Mouse (Mus musculus): ENCODE measurements around the gene Epha10. TPM values are rescaled to one million over a fixed set of nuclear protein-coding genes. Genes with fewer than 3 reads are reported as not detected.

Gene Epha10
- under 1 TPM in 1 of 2 experiments, not detected in 1; 0.30 TPM for polyA plus RNA-seq (2017; shearing (Covaris generic))

GRCm38 (mm10) chr4:124880599-124880998 is at the start of gene Epha10:
Gene Epha10, plus strand, starts transcription at chr4:124880899.
- no peak for ATAC-seq

DNA sequence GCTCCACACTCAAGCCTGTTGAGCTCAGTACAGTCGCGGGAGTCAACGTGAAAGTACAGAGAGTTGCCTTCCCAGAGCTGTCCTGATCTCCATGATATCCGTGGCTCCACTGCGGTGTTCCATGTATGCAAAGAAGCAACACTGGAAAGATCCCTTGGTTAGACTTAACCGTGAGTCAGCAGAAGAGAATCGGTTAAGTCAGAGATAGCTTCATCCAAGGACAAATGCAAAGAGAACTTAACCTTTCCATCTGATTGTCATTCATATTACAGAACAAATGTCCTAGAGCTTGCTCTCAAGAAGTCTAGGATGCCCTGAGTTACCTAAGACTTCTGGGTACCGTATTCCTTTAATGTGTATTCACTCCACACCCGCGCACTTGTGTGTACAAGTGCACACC is 47.9 kb upstream of the Epha10 start:
- ATAC-seq: no peak

DNA sequence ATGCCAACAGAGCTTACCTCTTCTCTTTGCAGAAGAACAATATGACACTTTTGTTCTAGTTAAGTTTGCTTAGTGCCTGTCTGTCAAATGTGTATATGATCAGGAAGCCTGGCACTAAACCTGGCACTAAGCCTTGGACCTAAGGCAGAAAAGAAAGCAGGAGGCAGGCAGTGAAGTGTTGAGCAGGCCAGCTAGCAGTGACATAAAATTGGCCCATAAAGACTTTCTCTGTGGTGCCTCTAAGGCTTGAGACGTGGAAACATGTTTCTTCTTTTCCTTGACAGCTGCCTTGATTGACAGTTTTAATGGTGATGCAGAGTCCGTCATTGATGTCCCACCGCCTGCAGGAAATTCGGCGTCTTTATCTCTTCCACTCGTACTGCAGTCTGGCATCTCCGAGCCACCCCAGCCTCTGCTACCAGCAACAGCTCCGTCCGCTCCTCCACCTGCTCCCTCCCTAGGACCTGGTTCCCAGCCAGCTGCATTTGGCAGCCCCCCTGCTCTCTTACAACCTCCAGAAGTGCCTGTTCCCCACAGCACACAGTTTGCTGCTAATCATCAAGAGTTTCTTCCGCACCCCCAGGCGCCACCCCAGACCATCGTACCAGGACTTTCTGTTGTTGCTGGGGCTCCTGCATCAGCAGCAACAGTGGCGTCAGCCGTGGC is 42.5 kb upstream of the Epha10 start:
- no peak for ATAC-seq

- no peak for ATAC-seq
Observed at GRCm38 (mm10) chr4:124840998-124841397, 39.7 kb upstream of the Epha10 start.

GRCm38 (mm10) chr4:124843493-124843892 is 37.2 kb upstream of the Epha10 start:
- peak; percentile 54 for ATAC-seq

- ATAC-seq: peak; percentile 29
Observed at GRCm38 (mm10) chr4:124847573-124847972, 33.1 kb upstream of the Epha10 start.

GRCm38 (mm10) chr4:124849631-124850260 is 31.0 kb upstream of the Epha10 start:
- no peak for ATAC-seq

GRCm38 (mm10) chr4:124850261-124850913 is 30.3 kb upstream of the Epha10 start, which contains the start of gene Yrdc:
Gene Yrdc, plus strand, starts transcription at chr4:124850679.
- ATAC-seq: peak; percentile 82

- ATAC-seq: peak; percentile 72
Observed at GRCm38 (mm10) chr4:124850933-124851658, 29.6 kb upstream of the Epha10 start, which contains the start of gene 1110065P20Rik. Gene 1110065P20Rik, minus strand, starts transcription at chr4:124851196.

DNA sequence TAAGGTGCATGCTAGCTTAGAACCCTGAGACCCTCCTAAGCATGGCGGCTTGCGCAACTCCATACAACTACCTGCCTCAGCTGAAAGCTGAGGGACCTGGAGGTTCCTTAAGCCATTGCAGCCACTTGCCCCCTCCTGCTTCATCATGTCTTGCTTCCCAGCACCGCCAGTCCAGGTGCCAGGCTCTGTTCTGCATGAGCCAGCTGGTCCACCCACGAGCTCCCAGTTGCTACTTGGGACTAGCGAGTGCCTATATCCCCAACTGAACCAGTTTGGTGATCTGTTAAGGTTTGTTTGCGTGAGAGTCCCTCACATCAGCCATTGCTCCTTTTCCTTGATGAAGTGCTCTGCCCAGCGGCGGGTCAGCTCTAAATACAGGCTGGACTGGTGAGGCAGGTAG is 24.4 kb upstream of the Epha10 start:
- ATAC-seq: no peak

GRCm38 (mm10) chr4:124858370-124858769 is 22.3 kb upstream of the Epha10 start:
- ATAC-seq: no peak

DNA sequence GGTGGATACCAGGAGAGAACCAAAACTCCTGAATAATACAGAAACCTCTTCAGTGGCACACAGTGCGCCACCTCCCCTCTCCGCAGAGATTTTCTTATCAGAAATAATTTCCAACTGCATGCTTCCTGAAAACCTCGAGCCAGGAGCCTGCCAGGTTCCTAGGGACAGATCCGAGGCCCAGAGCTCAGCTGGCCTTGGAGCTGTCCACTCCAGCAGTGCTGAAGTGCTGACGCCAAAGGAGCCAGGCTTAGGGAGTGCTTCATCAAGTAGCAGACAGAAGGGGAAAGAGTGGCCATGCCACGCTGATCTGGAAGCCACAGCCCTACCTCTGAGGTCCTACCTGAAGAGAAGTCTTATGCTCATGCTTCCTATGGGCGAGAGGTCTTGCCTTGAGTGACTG is 20.3 kb upstream of the Epha10 start:
- ATAC-seq: no peak

DNA sequence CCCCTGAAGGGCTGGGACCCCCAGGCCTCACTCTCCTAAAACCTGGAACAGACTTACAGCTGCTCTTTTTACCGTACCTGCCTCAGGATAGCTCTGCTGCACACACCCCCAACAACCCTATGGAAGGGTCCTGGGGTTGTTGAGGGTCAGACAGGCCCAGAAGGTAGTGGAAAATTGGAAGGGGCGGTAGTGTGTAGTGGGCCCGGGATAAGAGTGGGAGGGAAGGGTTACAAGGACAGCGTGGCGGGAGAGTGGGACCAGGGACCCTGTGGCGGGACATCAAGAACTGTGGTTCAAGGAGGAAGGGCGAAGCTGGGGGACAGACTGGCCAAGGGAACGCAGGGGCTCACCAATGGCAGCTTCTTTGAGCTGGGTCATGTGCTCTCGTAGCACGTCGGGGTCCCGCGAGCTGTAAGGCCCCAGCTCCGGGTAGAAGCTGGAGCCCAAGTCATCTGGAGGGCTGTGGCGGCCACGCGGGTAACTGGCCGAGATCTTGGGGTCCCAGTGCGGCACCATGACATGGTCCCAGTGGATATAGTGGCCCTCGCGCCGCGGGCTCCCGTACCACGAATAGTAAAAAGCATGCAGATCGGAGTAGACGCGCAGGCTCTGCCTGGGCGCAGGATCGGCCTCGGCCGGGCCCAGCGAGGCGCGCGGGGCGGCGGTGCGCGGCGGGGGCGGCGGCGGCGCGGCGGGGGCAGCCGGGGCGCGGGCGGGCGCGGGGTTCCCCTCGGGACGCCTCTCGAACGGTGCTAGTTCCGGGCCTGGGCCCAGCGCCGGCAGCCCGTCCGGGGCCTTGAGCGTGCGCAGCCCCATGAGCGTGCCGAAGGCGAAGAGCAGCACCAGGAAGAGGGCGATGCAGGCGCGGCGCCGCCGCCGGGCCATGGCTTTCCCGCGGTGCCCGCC is 19.2 kb upstream of the Epha10 start, which contains the start of gene Maneal:
Gene Maneal (minus strand): TSS at position 889 of the 906 bp plus-strand sequence.
- no peak for ATAC-seq

DNA sequence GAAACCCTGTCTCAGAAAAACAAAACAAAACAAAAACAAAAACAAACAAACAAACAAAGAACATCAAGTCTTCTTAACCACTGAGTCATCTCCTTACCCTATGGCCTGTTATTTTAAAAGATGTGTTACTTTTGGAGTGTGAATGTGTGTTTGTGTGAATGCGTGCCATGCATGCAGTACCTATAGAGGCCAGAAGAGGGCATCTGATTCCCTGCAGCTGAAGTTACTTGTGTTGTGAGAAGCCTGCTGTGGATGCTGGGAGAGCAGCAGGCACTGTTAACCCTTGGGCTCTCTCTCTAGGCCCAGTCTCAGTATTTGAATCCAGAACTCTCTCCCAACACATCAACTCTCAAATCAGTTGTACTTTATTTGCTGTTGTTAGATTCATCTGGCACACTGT is 8.0 kb upstream of the Epha10 start:
- ATAC-seq: no peak

DNA sequence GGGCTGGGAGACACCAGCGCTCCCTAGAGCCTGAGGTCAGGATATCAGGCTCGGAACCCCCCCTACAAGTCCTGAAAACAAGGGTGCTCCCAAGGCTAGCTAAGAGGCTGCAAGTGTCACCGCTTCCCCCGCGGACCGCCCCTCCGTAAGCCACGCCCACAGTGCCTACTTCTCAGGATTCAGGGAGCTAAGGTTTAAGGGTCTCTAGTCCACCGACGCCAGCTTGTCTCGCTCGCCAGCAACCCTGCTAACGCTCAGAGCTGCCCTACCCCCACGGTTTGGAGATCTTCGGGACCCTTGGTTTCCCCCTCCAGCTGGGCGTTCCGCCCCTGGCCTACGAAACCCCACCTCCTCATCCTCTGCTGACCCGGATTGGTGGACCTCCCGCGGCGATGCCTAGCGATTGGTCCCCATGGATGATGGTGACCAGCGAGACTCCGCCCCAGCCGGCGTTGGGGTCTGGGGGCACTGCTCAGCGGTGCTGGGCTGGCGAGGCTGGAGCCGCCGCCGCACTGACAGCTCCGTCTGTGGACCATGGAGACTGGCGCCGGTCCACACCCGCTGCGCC is 726 bp downstream of the Epha10 start:
- no peak for ATAC-seq

GRCm38 (mm10) chr4:124882151-124882729 is 1.5 kb downstream of the Epha10 start:
- no peak for ATAC-seq

- ATAC-seq: no peak
Observed at GRCm38 (mm10) chr4:124888702-124889101, 8.0 kb downstream of the Epha10 start.

DNA sequence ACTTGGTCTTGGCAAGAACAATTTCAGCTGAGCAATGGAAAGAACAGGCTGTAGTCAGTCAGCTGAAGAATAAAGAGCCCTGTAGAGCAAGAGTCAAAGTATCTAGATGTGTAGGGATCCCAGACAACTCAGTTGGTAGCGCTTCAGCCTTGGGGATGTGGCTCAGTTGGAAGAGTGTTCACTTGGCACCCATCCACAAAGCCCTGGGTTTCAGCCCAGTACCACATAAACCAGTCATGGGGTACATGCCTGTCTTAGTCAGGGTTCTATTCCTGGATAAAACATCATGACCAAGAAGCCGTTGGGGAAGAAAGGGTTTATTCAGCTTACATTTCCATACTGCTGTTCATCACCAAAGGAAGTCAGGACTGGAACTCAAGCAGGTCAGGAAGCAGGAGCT is 9.2 kb downstream of the Epha10 start:
- ATAC-seq: no peak

- ATAC-seq: no peak
Observed at GRCm38 (mm10) chr4:124890831-124891230, 10.1 kb downstream of the Epha10 start.

DNA sequence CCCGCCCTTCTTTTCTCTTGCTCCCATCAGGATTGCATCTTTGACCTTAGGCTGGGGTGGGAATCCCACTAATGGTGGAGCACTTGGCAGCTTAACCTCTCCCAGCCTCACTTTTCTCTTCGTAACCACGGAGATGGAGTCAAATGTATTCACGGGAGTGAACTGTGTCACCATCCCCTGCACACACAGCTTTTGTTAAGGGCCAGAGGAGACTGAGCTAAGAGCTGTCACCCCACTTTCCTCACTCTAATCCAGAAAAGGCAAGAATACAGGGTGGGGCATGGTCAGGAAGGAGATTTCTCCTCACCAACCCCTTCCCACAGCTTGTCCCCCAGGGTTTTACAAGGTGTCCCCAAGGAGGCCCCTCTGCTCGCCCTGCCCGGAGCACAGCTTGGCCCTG is 13.1 kb downstream of the Epha10 start:
- no peak for ATAC-seq
